Mouse (Mus musculus) limb, embryonic 12.5 days (tissue): Measurements from ENCODE around the gene Gm45015. TPM values are rescaled to one million over a fixed set of nuclear protein-coding genes. Genes with fewer than 3 reads are reported as not detected.
"Not testable (repeated sequence)": the region's sequence is repeated elsewhere in the genome, so short reads cannot be mapped to it uniquely, and the experiment has no call there.

Source experiments
- ATAC-seq: fragments of 200-750 bp; cut with Nextera tagmentation; 2 replicates; pipeline ENCODE4 v1.8.0; 2017; ENCODE audit warnings: low read depth, moderate TSS enrichment; ENCODE audit not compliant: insufficient number of reproducible peaks, insufficient read depth, low FRiP score, low TSS enrichment
- H3K27ac ChIP-seq: fragments of 300-500 bp; sonication (generic); 2 replicates; pipeline ENCODE4 v1.5.1; 2016; ENCODE audit warnings: mild to moderate bottlenecking, moderate library complexity
- H3K27me3 ChIP-seq: fragments of 300-500 bp; sonication (generic); 2 replicates; pipeline ENCODE4 v1.6.1; 2016; ENCODE audit warnings: mild to moderate bottlenecking, moderate library complexity
- H3K36me3 ChIP-seq: fragments of 300-500 bp; sonication (generic); 2 replicates; pipeline ENCODE4 v1.6.1; 2016; ENCODE audit warnings: mild to moderate bottlenecking, moderate library complexity
- H3K4me1 ChIP-seq: fragments of 300-500 bp; sonication (generic); replicated peaks from 2 replicates; pipeline ENCODE4 v1.6.1; 2016
- H3K4me2 ChIP-seq: fragments of 300-500 bp; sonication (generic); 2 replicates; pipeline ENCODE4 v1.6.1; 2016; ENCODE audit warnings: mild to moderate bottlenecking, moderate library complexity
- H3K4me3 ChIP-seq: fragments of 300-500 bp; sonication (generic); replicated peaks from 2 replicates; pipeline ENCODE4 v1.5.1; 2016; ENCODE audit warnings: mild to moderate bottlenecking
- H3K9ac ChIP-seq: fragments of 300-500 bp; sonication (generic); replicated peaks from 2 replicates; pipeline ENCODE4 v1.6.1; 2016; ENCODE audit warnings: mild to moderate bottlenecking, moderate library complexity
- H3K9me3 ChIP-seq: fragments of 300-500 bp; sonication (generic); 2 replicates; pipeline ENCODE4 v1.6.1; 2016; ENCODE audit warnings: mild to moderate bottlenecking, moderate library complexity
- WGBS: fragments of 180-500 bp; shearing (Covaris S2); methylation state at CpG from one replicate; pipeline ENCODE4 v1.1.7; 2016; 5-methylcytosine and 5-hydroxymethylcytosine counted together
- polyA plus RNA-seq: library from polyadenylated mRNA; unstranded; fragments of >200 nt; fragmentation: Nextera tagmentation; extraction: Ambion mirVana; gene quantifications from 2 replicates; pipeline ENCODE4 v1.2.1, GENCODE M21; 2016

Gene Gm45015
- polyA plus RNA-seq, 1 experiment from 2014 or later = not detected

- 57% methylated on average over 1 of the region's 1 CpGs for WGBS
- no peak for ATAC-seq
- H3K4me1 ChIP-seq = peaks cover 7% of the 10 kb centered on the region; the same call in 1 of the 2 replicates
- no peaks in the 10 kb centered on the region for H3K9me3 ChIP-seq
- 0 out of 2 replicates have a peak, but pooled peaks cover 6% of the 10 kb centered on the region for H3K36me3 ChIP-seq
- peaks cover 22% of the 10 kb centered on the region for H3K27me3 ChIP-seq
- H3K4me2 ChIP-seq = no peak overlapping the region
- no peak overlapping the region for H3K4me3 ChIP-seq
- no peak overlapping the region for H3K27ac ChIP-seq
- no peak overlapping the region for H3K9ac ChIP-seq
These were observed 4.8 kb upstream of the Gm45015 start for GRCm38 (mm10) chrX:73341473-73341872.

- peaks cover 18% of the 10 kb centered on the region for H3K27me3 ChIP-seq
- H3K4me2 ChIP-seq = no peak overlapping the region
- H3K9ac ChIP-seq = no peak overlapping the region
- H3K4me3 ChIP-seq = no peak overlapping the region
- no peaks in the 10 kb centered on the region for H3K36me3 ChIP-seq
- no peak overlapping the region for H3K27ac ChIP-seq
- H3K4me1 ChIP-seq = no peaks in the 10 kb centered on the region
- ATAC-seq = no peak
- no peaks in the 10 kb centered on the region for H3K9me3 ChIP-seq
These were observed 3.1 kb downstream of the Gm45015 start for GRCm38 (mm10) chrX:73333548-73333947.

DNA sequence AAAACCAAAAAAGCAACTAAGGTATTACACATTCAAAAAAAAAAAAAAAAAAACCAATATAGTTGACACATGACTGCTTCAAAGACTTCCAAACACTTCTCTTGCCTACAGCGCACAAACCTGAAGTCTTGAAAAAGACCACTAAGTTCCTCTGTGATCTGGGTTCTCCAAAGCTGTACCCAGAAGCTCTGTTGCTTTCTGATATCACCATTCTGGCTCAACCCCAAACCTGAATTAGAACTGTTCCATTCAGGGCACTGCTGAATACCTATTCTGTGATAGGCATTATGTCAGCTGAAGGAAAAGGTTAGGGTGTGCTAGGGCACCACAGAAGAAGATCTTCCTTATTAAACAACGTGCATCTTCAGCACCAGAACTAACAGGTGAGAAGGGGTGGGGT lies 9.4 kb downstream of the Gm45015 start:
- Histone ChIP-seq H3K27ac (no peak overlapping the region), H3K9ac (no peak overlapping the region), H3K4me3 (no peak overlapping the region), H3K4me2 (no peak overlapping the region), H3K36me3 (no peaks in the 10 kb centered on the region), H3K9me3 (no peaks in the 10 kb centered on the region), H3K4me1 (no peaks in the 10 kb centered on the region), H3K27me3 (peaks cover 4% of the 10 kb centered on the region; the same call in 1 of the 2 replicates)
- 79% methylated on average over 2 of the region's 2 CpGs for WGBS
- no peak for ATAC-seq

- Histone ChIP-seq H3K27me3 (0 out of 2 replicates have a peak, but pooled peaks cover 3% of the 10 kb centered on the region), H3K9me3 (no peaks in the 10 kb centered on the region), H3K4me2 (no peak overlapping the region), H3K36me3 (no peaks in the 10 kb centered on the region), H3K4me1 (no peaks in the 10 kb centered on the region), H3K27ac (no peak overlapping the region), H3K4me3 (no peak overlapping the region), H3K9ac (no peak overlapping the region)
- WGBS = 69% methylated on average over 3 of the region's 3 CpGs
- no peak for ATAC-seq
These were observed 15.6 kb downstream of the Gm45015 start for GRCm38 (mm10) chrX:73321029-73321428.

DNA sequence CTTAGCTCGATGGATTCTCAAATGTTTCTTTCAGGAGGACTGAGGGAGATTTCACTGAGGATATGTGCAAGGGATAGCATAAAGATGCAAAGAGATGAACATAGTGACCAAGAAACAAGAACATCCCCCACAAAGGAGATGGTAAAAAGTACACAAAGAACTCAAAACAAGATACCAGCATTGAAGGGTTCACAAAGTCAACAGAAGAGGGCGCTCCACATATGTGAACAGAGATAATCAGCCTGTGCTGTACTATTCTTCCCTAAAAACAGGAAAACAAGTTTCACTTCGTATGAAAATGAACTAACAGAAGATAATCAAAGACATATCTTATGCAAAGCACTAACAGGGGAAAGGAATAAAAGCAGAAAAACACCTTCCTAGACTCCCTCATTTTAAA lies 24.1 kb downstream of the Gm45015 start:
- H3K9me3 ChIP-seq = no peaks in the 10 kb centered on the region
- no peak overlapping the region for H3K27ac ChIP-seq
- H3K4me3 ChIP-seq = no peak overlapping the region
- no peaks in the 10 kb centered on the region for H3K36me3 ChIP-seq
- H3K27me3 ChIP-seq = no peaks in the 10 kb centered on the region
- H3K4me1 ChIP-seq = no peaks in the 10 kb centered on the region
- H3K4me2 ChIP-seq = no peak overlapping the region
- no peak for ATAC-seq
- WGBS = 39% methylated on average over 3 of the region's 3 CpGs
- no peak overlapping the region for H3K9ac ChIP-seq

DNA sequence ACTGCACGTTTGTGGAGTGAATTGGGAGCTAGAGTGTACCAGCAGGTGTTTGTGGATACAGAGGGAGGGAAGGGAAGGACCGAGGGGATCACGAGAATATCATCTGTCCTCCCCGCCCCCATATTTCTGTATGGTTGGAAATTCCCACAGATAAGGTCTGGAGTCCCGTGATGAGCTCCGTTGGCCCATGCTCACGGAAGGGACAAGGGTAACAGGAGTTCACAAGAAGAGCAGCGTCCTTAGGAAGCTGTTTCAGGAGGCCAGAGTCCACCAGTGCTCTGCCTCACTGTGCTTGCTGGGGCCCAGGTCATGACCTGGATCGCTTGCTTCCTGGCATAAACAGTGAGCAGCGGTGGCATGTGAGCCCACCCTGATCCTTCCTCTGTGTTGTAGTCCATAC lies 40.9 kb downstream of the Gm45015 start:
- H3K9me3 ChIP-seq, H3K27ac ChIP-seq, H3K9ac ChIP-seq, H3K27me3 ChIP-seq, H3K4me1 ChIP-seq, ATAC-seq, H3K36me3 ChIP-seq, H3K4me2 ChIP-seq, H3K4me3 ChIP-seq: not testable (repeated sequence)
- WGBS = 68% methylated on average over 9 of the region's 10 CpGs

- not testable (repeated sequence) for H3K4me1 ChIP-seq, H3K27me3 ChIP-seq, H3K9me3 ChIP-seq, H3K27ac ChIP-seq, H3K4me2 ChIP-seq, H3K4me3 ChIP-seq, H3K9ac ChIP-seq, ATAC-seq, H3K36me3 ChIP-seq
- WGBS = 93% methylated on average over 13 of the region's 17 CpGs
These were observed 43.8 kb downstream of the Gm45015 start, which contains the start of the genes Xlr5a and Xlr5c for GRCm38 (mm10) chrX:73292876-73293275. Gene Xlr5a (minus strand): TSS chrX:73292976. Gene Xlr5c (minus strand): TSS chrX:73292976.

Other genes starting within 250 kb of the Gm45015 start
- 3.8 and 5.0 TPM in 2 replicates for gene Xlr3a, start 239.7 kb downstream of the Gm45015 start, polyA plus RNA-seq
- 0.08 TPM in 1 of 2 replicates, not detected in the other for gene Gm14685, start 219.8 kb downstream of the Gm45015 start, polyA plus RNA-seq
- gene Xlr5b, start 188.0 kb downstream of the Gm45015 start, polyA plus RNA-seq = not detected in 2 replicates
- gene DXBay18, start 187.4 kb downstream of the Gm45015 start, polyA plus RNA-seq = not detected in 2 replicates
- not detected in 2 replicates for gene Spin2d, start 159.9 kb downstream of the Gm45015 start, polyA plus RNA-seq
- gene Xlr3b, start 144.6 kb downstream of the Gm45015 start, polyA plus RNA-seq = 14.4 and 15.3 TPM in 2 replicates
- gene Xlr4b, start 122.5 kb downstream of the Gm45015 start, polyA plus RNA-seq = 0.67 and 0.73 TPM in 2 replicates
- 11.3 and 11.4 TPM in 2 replicates for gene F8a, start 108.5 kb downstream of the Gm45015 start, polyA plus RNA-seq
- not detected in 2 replicates for gene Xlr4c, start 93.7 kb downstream of the Gm45015 start, polyA plus RNA-seq
- 0.16 and 0.40 TPM in 2 replicates for gene Xlr3c, start 71.5 kb downstream of the Gm45015 start, polyA plus RNA-seq
- not detected in 2 replicates for gene Xlr5a, start 43.9 kb downstream of the Gm45015 start, polyA plus RNA-seq
- not detected in 2 replicates for gene Xlr5c, start 43.9 kb downstream of the Gm45015 start, polyA plus RNA-seq
- gene Zfp275, start 5.8 kb upstream of the Gm45015 start, polyA plus RNA-seq = 23.1 and 26.1 TPM in 2 replicates
- not detected in 2 replicates for gene Gm18336, start 61.9 kb upstream of the Gm45015 start, polyA plus RNA-seq
- 0.28 and 0.36 TPM in 2 replicates for gene Zfp92, start 74.3 kb upstream of the Gm45015 start, polyA plus RNA-seq
- gene Trex2, start 98.5 kb upstream of the Gm45015 start, polyA plus RNA-seq = not detected in 2 replicates
- 83.9 and 87.7 TPM in 2 replicates for gene Haus7, start 122.2 kb upstream of the Gm45015 start, polyA plus RNA-seq
- gene Bgn, start 146.8 kb upstream of the Gm45015 start, polyA plus RNA-seq = 16.7 and 23.4 TPM in 2 replicates
- 0.19 and 0.22 TPM in 2 replicates for gene Atp2b3, start 166.2 kb upstream of the Gm45015 start, polyA plus RNA-seq